Mouse (Mus musculus) gastrocnemius, postnatal 4 days (tissue): Measurements from ENCODE around the gene Susd2. TPM values are rescaled to one million over a fixed set of nuclear protein-coding genes. Genes with fewer than 3 reads are reported as not detected.

ENCODE experiments used
- DNase-seq, 2 experiments: peaks; one replicate each; pipeline ENCODE4 v3.0.0; 2021 to 2022; ENCODE audit warnings: low spot score in 2 of 2, mixed read lengths in 2 of 2
- long read RNA-seq, 2 experiments: library from polyadenylated mRNA; stranded (forward); transcript quantifications; one replicate each; pipeline ENCODE4 v2.0.0; 2021
- total RNA-seq, 2 experiments: library from RNA; stranded (reverse); gene quantifications; 2 replicates each; pipeline ENCODE4 v1.2.3; 2021

The Susd2 gene
- total RNA-seq: 1 to 10 TPM; 4.4 to 5.0 TPM
- long read RNA-seq, experiment 1, partial matches to known transcripts: 4 of 6 reads
- long read RNA-seq, experiment 1, other reads (novel, unspliced or antisense): 0 of 6 reads
- long read RNA-seq, experiment 2, partial matches to known transcripts: 0 of 4 reads
- long read RNA-seq, experiment 2, other reads (novel, unspliced or antisense): 1 of 4 reads

DNA sequence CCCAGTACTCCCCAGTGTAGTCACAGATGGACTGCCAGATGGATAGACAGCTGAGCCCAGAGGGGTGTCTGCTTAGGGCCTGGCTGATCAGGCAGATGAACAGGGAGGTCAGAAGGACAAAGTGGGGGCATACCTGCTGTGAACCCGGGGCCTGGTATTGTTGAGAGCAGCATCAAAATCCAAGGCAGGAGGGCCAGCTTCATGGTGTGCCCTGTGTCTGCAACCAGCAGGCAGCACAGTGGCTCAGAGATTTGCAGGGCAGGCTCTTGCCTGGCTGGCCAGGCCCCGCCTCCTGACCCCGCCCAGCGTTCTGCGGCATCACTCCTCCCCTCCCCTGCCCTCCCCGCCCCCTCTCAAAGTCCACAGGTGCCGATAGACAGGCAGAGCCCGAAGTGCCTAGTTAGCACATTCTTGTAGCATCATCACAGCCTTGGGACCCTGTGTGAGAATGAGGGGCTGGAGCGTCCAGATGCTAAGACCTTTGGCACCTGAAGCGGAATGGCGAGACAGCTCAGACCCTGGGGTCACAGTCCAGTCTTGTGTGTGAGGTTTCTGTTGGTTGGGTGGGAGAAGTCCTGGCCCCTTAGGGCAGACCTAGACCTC, at the start of gene Susd2:
Gene Susd2 (minus strand): TSS at position 268 of the 603 bp plus-strand sequence.
- no peak for DNase-seq

DNA sequence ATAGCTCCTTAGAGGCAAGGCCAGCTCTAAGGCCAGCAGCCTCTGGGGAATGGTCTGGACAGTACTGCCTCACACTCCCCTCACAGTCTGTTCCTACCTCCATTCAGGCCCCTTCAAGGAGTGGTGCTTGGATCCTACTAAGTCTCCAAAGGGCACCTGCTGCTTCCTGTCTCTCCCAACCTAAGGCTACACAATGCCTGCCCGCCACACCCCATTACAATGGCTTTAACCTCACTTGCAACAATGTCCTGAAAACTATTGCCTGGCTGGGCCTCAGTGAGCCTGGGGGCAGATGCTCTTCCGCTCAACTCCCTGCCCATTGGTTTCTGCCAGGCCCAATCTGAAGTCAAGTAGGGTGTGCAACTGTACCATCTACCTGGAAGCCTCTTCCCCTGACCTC, 44.8 kb upstream of the Susd2 start:
- DNase-seq: no peak

DNA sequence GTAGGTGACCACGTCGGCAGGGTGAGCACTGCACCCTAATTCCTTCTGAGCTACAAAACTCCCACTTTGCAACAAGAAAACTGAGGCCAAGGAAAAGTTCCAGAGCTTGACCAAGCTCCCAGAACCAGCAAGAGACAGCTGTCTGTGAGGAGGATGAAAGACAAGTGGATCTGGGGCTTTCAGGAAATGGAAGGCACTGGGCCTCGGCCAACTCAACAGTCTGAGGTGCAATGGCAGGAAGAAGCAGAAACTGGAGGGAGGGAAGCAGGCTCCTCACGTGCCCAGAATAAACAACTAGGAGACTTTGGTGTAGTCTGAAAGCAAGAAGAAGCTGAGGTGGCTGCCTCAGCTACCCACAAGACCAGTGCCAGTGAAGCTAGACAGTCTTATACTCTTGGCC, 42.9 kb upstream of the Susd2 start:
- DNase-seq: no peak

DNA sequence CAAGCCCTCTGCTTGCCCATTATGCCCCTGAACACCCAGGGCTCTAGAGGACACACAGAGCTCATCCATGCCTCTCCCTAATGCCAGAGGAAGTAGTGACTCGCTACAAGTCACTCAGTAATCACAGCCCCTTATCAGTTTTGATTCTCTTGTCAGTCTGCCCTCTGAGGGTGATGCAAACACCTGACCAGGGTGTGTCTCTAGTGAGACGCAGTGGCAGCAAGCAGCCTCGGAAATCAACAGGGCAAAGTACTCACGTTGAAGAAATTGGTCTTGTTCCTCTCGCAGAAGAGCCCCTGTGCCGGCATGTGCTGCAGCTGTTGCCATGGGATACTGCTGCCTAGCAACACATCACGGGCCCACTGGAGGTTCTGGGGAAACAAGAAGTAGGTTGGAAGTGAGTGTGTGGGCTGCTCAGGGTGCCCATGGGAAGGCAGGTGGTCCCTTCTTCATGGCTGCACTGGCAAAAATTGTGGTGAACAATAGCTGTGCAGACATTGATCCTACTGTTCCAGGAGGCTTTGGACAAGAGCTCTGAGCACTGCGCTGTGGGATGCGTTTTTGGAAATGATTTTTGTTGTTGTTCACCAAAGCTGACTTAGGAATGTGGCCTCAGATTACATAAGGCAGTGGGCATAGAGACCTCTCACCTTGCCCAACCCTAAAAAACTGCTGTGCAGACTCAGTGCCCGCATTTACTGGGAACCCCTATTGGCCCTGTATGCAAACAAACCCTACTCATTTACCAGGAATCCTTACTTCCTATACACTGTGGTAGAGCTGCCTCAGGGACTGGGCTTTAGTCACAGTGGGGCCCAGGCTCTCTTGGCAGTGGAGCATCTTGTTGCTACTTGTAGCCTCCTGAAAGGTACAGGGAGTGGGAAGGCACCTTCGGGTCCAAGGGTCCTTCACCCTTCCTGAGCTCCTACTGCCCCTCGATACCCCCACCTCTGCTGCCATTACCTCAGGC, 40.5 kb upstream of the Susd2 start:
- no peak for DNase-seq

DNA sequence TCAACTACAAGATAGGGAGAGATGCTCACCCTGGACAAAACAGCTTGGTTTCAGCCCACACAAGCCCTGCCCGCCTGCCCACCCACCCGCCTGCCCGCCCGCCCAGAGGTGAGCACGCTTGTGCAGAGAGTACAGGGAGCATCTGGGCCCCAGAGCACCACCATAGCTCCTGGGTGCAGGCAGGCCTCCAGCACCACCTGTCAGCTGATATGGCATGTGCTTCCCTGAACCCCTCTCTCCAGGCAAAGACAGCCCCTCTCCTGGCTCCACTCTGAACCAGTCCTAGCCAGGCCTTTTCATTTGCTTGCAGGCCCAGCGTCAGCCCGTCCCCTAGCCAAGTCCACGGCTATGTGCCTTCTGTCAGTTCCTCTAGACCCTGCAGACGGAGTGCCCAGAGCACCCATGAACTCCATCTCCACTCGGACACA, 36.8 kb upstream of the Susd2 start:
- DNase-seq: no peak

DNA sequence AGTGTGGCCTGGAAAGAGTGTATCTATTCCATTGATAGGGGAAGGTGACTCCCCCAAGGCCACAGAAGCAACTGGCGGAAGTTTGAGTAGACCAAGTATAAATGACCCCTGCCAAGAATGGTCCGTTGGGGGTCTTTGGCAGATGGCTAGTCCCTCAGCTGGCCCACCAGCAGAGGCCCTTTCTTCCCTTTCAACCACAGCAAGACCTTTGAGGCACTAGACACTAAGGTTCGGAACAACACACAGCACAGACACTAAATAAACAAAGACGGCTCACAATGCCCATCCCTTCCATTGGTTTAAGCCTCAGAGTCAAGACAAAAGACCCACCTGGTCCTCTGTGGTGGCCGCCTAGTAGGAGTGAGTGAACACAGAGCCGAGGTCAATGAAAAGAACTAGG, 35.4 kb upstream of the Susd2 start:
- DNase-seq: no peak

DNA sequence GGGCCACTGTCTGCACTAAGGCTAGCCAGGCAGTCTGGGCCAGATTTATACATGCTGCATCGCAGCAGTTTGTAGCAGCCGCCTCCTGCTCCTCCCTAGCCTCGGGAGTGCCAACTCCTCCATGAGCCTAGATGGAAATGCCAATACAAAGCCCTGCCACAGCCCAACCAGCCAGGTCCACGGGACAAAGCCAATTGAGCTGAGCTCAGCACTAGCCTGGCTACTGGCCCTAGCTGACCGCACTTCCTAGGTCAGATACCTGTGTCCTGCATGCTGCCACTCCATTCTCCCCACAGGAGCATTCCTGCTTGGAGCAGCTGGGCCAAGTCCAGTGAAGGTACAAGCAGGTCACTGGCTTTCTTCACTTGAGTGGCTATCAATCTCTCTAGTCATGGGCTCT, 34.2 kb upstream of the Susd2 start:
- DNase-seq: no peak

DNA sequence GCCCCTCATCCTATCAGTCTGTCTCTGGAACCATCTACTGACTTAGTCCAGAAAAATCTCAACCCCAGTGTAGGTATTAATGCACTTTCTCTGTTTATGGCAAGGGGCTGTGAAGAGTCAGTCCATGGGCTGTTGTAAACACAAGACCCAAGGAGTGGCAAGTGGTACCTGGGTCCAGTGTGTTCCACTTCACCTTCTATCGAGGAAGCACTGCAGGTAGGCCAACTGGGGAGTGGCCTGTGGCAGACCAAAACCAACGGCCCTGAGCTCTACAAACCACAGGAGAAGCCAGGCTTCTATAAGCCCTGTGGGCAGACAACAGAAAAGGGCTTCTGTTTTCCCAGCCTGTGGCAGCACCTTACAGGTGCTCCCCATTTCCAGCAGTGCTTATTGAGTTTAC, 33.8 kb upstream of the Susd2 start:
- DNase-seq: no peak

DNA sequence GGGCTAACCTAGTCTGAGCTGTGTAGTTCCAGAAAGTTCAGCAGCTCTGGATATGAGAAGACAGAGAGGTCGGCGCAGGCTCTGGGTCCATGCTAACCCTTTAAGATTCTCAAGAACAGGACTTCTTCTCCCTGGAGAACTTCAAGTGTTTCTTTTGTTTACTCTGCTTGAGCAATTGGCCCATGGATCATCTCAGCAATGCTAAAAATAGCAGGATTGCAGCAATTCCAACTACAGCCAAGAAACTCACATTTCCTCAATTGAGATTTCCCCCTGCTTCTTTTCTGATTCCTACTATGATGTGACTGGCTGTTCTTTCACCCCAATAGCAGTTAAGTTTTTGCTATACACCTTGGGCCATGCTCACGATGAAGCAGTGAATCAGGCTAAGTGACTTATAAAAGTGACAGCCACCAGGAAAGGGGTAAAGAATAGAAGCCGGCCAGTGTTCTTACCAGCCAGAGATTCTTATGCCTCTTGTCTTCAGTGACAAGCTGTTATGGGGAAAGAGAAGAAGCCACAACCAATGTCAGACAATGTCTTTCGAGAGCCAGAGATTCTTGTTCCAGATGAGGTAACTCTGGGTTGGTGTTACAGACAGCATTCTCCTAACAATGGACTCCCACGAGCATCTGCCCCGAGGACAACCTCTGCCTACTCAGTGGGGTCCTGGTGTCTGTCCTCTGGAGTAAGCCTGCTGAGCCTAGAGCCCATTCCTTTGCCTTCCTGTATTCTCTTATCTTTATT, 33.2 kb upstream of the Susd2 start:
- no peak for DNase-seq

DNA sequence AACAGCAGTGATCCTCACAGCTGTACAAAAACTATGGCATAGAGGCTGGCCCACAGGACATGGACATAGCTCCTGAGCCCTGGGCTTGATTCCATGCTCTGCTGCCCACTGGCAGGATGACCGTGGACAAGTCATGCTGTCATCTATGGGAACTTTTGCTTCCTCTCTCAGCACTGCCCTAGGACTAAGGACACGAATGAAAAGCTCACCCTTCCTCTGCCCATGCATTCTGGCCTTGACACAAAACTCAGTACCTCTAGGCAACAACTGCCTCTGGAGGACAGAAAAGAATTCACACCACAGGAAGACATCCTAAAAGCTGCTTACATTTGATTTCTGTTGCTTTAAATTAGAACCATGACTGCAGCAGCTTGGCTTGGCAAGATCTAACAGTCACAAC, 32.5 kb upstream of the Susd2 start:
- no peak for DNase-seq

DNA sequence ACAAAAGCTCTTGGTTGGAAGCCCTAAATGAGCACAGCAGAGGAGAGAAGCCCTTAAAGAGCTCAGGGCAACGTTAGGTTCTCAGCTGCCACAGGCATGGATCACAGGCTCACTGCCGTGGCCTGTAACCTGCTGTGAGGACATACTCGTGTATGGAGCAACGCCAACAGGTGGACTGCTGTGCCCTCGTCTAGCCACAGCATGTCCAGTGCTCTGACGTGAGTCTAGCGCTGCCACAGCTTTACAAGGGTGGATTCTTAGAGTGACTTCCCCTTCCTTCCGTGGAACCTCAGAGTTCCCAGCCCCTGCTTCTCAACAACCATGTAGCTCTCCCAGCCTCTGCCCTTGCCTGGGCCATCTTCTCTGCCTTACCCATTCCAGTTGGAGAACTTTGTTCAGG, 31.8 kb upstream of the Susd2 start:
- DNase-seq: no peak

DNA sequence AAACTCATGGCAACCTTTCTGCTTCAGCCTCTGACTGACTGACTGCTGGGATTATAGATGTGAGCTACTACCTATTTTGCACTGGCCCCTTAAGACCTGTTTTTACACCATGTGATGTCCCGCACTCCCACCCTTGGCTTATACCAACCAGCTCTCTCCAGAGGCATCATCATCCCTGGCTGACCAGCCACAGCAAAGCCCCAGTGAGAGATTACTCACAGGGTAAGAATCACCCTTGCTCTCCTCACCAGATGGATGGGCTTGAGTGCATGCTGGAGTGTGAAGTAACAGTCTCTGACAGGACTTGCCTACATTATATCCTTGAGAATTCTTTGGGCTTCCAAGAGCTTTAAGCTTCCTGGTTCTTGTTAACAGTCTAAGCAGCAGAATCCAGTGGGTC, 26.1 kb upstream of the Susd2 start:
- DNase-seq: no peak

DNA sequence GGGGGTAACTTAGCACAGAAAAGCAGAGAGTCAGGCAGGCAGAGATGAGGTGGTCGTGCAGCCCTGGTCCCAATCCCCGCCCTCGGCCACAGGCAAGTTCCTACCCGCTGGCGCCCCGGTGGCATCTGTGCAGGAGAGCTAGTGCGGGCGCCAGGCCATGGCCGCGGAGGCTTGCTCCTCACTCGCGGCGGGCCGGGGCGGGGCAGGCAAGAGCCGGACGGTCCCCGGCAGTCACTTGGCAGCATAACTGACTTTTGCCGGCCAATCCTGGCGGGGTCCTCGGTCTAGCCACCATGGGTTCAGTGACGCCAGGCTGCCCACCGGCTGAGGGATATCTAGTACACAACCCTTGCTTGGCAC, 24.1 kb upstream of the Susd2 start:
- DNase-seq: peak; percentile 75 to 84

DNA sequence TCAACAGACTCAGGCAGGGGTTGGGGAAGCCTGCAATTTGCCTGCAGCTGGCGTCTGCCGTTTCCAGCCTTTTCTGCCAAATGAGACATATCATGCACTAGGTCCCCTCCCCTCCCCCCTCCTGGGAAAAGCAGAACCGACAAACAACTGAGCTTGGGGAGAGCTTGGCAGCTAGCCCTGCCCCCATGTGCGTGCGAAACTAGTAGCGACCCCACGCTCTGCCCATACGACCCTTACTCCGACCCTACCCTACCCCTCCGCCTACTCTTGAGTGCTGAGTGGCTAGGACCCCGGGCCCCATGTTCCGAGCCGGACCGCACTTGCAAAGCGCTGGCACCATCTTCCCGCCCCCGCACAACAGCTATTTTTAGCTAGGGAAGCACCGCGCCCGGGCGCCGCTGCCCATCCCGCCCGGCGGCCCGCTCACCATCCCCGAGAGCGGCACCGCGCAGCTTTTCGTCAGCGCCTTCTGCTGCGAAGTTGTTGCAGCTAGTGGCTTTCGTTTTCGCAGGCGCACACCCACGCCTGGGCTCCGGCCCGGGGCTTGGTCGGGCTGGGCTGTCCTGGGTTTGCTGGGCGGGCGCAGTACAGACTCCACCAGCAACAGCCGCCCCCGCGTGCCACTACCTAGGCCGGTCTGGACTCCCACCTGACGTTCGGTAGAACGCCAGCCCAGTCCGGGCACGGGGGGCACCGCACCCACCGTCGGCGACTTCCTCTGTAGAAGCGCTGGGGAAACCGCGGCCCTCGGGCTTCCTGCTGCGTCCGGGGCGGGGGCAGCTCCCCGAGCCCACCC, 23.5 kb upstream of the Susd2 start:
- peak; percentile 70 to 81 for DNase-seq

DNA sequence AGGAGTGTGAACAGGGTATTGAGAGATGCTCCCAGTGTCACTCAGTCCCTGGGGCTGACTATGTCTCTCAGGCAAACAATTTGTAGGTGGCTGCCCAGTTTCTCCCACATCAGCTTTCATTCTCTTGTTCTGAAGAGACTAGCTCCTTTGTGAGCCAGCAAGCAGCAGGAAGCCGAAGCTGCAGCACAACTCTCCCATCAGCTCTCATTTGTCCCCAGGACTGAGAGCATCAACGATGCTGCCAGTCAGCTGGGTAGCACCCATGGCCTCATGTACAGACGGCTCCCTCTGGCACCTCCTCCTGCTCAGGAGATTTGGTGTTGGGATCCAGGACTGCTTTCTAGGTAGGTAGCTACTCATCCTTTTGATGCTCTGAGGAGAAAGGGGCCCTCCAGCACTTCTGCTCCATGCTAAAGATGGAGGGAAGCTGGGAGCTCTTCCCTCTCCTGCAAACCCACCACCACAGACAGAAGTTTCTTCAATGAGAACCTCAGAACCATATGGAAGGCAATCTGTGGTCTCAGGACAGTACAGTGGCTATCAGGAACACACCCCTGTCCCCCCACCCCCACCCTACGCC, 22.7 kb upstream of the Susd2 start:
- DNase-seq: no peak

DNA sequence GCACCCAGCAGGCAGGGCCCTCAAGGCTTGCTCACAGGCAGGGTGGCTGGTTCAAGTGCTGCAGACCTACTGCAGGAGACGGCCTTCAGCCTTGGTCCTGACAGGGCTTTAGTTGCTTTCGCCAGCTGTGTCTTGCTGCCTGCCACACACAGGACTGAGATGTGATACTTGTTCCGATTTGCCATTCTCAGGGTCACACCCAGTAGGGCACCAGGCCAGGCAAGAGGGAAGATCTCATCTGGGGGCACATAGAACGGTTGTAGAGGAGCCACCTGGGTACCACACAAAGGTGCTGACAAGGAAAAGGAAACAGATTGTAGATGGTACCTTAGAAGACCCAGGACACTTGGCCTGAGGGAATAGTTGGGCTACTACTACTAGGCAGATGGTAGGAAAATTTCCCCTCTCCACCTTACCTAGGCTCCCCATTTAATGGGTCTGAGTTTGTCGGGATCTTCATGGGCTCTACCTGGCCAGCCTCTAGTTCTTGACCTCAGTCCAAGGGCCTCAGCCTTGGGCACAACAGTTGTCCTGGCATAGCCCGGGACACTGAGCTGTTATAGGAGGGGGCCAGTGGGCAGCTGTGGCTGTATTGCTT, 21.0 kb upstream of the Susd2 start:
- no peak for DNase-seq

DNA sequence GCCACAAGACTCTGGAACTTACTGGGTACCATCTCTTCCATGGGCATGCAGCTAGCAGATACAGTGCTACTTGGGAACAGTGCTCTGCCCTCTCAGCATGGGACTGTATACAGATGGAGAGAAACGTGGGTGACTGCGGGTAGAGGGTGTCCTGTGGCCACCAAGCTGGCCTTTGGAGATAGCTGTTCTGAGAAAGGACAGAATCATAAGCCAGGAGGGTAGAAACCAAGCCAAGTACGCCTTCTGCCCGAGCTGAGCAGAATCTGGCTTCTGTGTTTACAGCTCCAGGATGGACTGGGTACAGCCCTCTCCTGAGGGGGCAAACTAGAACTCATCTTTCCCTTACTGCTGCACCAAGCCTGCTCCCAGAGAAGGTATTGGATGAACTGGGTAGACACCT, 18.8 kb upstream of the Susd2 start:
- no peak for DNase-seq

DNA sequence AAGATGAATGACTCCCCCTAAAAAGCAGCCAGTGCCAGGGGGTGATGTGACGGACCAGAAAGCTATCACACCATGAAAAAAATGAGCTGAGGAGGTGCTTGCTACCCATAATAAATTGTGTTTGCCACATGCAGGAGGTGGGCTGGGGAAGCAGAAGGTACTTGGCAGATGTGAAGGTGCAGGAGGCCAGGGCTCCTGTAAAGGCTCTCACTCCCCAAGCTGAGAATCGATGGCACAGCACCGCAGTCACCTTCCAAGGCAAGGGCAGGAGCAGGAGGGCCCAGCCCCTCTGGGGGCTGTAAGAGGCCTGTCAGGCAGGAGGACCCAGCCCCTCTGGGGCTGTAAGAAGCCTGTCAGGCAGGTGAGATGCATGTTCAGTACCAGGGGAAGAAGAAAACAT, 18.1 kb upstream of the Susd2 start:
- DNase-seq: no peak

DNA sequence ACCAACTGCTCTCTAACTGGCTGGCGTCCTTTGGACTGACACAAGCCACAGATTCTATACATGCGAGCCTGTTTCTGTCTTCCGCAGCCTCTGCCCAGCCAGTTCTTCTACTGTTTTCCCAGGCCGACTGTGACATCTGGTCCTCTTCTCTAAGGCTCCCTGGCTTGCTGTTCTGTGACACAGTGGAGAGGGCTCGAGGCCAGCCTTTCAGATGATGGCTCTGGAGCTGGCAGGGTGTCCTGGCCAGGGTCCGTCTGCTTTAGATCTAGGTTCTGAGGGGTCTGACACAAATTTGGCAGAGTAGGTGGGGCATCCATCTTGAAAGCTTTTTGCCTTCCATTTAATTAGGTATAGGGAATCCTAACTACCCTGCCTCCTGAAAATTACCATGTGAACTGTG, 17.6 kb upstream of the Susd2 start:
- DNase-seq: no peak

DNA sequence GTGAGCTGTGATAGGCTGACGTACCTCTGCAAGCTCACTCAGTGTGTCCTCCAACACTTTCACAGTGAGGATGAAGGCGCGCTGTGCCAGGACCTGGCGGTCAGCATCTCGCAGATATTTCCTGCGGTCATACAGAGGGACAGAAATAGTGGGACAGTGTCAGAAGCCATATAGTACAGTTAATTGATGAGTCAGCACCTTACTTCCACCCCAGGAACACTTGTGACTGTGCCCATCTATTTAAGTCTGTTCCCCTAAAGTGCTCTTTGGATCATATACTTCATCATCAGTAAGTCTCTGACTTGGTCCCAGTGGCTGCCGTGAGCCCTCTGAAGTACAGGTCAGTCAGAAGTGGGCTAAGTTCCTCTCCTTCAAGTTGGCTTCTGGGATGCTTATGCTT, 14.0 kb upstream of the Susd2 start:
- DNase-seq: no peak
